Mouse (Mus musculus) right cerebral cortex, postnatal 25 days (tissue): ENCODE results near the gene Cobl.

Source experiments
- DNase-seq: peaks from one replicate; pipeline ENCODE4 v3.0.0; 2022

The Cobl gene

GRCm38 (mm10) chr11:12443614-12444013, 21.1 kb downstream of the Cobl start:
- no peak for DNase-seq

GRCm38 (mm10) chr11:12443185-12443584, 21.6 kb downstream of the Cobl start:
- DNase-seq = no peak

- no peak for DNase-seq
Observed at GRCm38 (mm10) chr11:12442283-12442682, 22.5 kb downstream of the Cobl start.

GRCm38 (mm10) chr11:12435905-12436304, 28.9 kb downstream of the Cobl start:
- DNase-seq = no peak

GRCm38 (mm10) chr11:12435018-12435417, 29.7 kb downstream of the Cobl start:
- DNase-seq = no peak

- DNase-seq = no peak
Observed at GRCm38 (mm10) chr11:12434597-12434996, 30.2 kb downstream of the Cobl start.

GRCm38 (mm10) chr11:12431911-12432310, 32.8 kb downstream of the Cobl start:
- DNase-seq = no peak

GRCm38 (mm10) chr11:12430231-12431041, 34.3 kb downstream of the Cobl start:
- DNase-seq = no peak

- no peak for DNase-seq
Observed at GRCm38 (mm10) chr11:12426746-12427145, 38.0 kb downstream of the Cobl start.

GRCm38 (mm10) chr11:12424205-12424604, 40.6 kb downstream of the Cobl start:
- no peak for DNase-seq

GRCm38 (mm10) chr11:12421183-12421582, 43.6 kb downstream of the Cobl start:
- DNase-seq = no peak

- DNase-seq = no peak
Observed at GRCm38 (mm10) chr11:12420146-12420545, 44.6 kb downstream of the Cobl start.

GRCm38 (mm10) chr11:12416899-12417298, 47.9 kb downstream of the Cobl start:
- no peak for DNase-seq

GRCm38 (mm10) chr11:12415329-12415728, 49.4 kb downstream of the Cobl start:
- no peak for DNase-seq

GRCm38 (mm10) chr11:12411950-12412349, 52.8 kb downstream of the Cobl start:
- no peak for DNase-seq

GRCm38 (mm10) chr11:12411075-12411807, 53.5 kb downstream of the Cobl start:
- no peak for DNase-seq

- no peak for DNase-seq
Observed at GRCm38 (mm10) chr11:12409463-12409862, 55.3 kb downstream of the Cobl start.

GRCm38 (mm10) chr11:12407834-12408233, 56.9 kb downstream of the Cobl start:
- no peak for DNase-seq

- no peak for DNase-seq
Observed at GRCm38 (mm10) chr11:12399903-12400302, 64.9 kb downstream of the Cobl start.

GRCm38 (mm10) chr11:12396196-12396595, 68.6 kb downstream of the Cobl start:
- DNase-seq = no peak

- DNase-seq = no peak
Observed at GRCm38 (mm10) chr11:12394701-12395100, 70.1 kb downstream of the Cobl start.

- DNase-seq = peak; percentile 71
Observed at GRCm38 (mm10) chr11:12394151-12394550, 70.6 kb downstream of the Cobl start.

GRCm38 (mm10) chr11:12384826-12385225, 79.9 kb downstream of the Cobl start:
- DNase-seq = no peak

GRCm38 (mm10) chr11:12382991-12383390, 81.8 kb downstream of the Cobl start:
- DNase-seq = no peak
